Mouse (Mus musculus): ENCODE data around the gene Ugt1a6b.

- TF ChIP-seq CTCF (IDR thresholded peaks at IDR 0.05) (no peak), POLR2A (IDR thresholded peaks at IDR 0.05; ENCODE audit: insufficient read depth, low read depth, low read length) (no peak), EP300 (IDR thresholded peaks at IDR 0.05; ENCODE audit: insufficient read depth, low read depth, low read length) (no peak)
These were observed 92.6 kb downstream of the Ugt1a6b start for GRCm38 (mm10) chr1:88195687-88196086.

All from heart, adult 2 months (tissue).